Mouse (Mus musculus) ES-E14 (cell line): Measurements from ENCODE around the gene Fndc11. TPM values are rescaled to one million over a fixed set of nuclear protein-coding genes. Genes with fewer than 3 reads are reported as not detected.

Source experiments
- DNase-seq: peaks from one replicate; pipeline ENCODE4 v3.0.0-alpha.2; 2013; ENCODE audit warnings: low read depth, low spot score
- H3K27ac ChIP-seq: 2 replicates; pipeline ENCODE4 v1.5.1; 2012; ENCODE audit warnings: low read depth, mild to moderate bottlenecking, low read length, moderate library complexity, mixed read lengths; ENCODE audit not compliant: poor library complexity, insufficient read depth, severe bottlenecking
- H3K36me3 ChIP-seq: 2 replicates; pipeline ENCODE4 v1.6.1; 2012; ENCODE audit warnings: mild to moderate bottlenecking, low read length, moderate library complexity, mixed read lengths; ENCODE audit not compliant: control insufficient read depth, poor library complexity, insufficient read depth, severe bottlenecking
- H3K4me1 ChIP-seq, 2 experiments: fragments of 150-350 bp in 1 of 2; sonication (generic) in 1 of 2; 2 replicates each; pipeline ENCODE4 v1.6.1; 2012; ENCODE audit warnings: low read length in 2 of 2, mild to moderate bottlenecking in 1 of 2, mixed read lengths in 1 of 2; ENCODE audit not compliant: control insufficient read depth in 2 of 2, insufficient read depth in 2 of 2, poor library complexity in 1 of 2
- H3K4me3 ChIP-seq, 2 experiments: fragments of 150-350 bp in 1 of 2; sonication (generic) in 1 of 2; 2 replicates each; pipeline ENCODE4 v1.5.1; 2012; ENCODE audit warnings: low read length in 2 of 2, low read depth in 1 of 2, mild to moderate bottlenecking in 1 of 2, mixed read lengths in 1 of 2; ENCODE audit not compliant: insufficient read depth in 1 of 2, poor library complexity in 1 of 2, severe bottlenecking in 1 of 2
- H3K9ac ChIP-seq: 2 replicates; pipeline ENCODE4 v1.6.1; 2012; ENCODE audit warnings: low read depth, mild to moderate bottlenecking, low read length, mixed read lengths; ENCODE audit not compliant: poor library complexity, insufficient read depth, severe bottlenecking
- H3K9me3 ChIP-seq: fragments of 150-350 bp; sonication (generic); 2 replicates; pipeline ENCODE4 v1.6.1; 2012; ENCODE audit warnings: low read depth, mild to moderate bottlenecking, low read length; ENCODE audit not compliant: control insufficient read depth, insufficient read depth
- CHD2 ChIP-seq: IDR thresholded peaks from 2 replicates; pipeline ENCODE4 v1.6.1; 2014; ENCODE audit warnings: mild to moderate bottlenecking, low read depth, low read length, inconsistent platforms
- HCFC1 ChIP-seq: IDR thresholded peaks from 2 replicates; pipeline ENCODE4 v1.6.1; 2012; ENCODE audit warnings: low read length, inconsistent platforms, borderline replicate concordance; ENCODE audit not compliant: insufficient read depth
- MAFK ChIP-seq: IDR thresholded peaks from 2 replicates; pipeline ENCODE4 v1.6.1; 2014; ENCODE audit warnings: mild to moderate bottlenecking, low read depth, low read length, inconsistent platforms; ENCODE audit not compliant: insufficient read depth
- ZC3H11A ChIP-seq: IDR thresholded peaks from 2 replicates; pipeline ENCODE4 v1.6.1; 2012; ENCODE audit warnings: low read depth, mild to moderate bottlenecking, inconsistent platforms, low read length, borderline replicate concordance
- ZNF384 ChIP-seq: IDR thresholded peaks from 2 replicates; pipeline ENCODE4 v1.6.1; 2012; ENCODE audit warnings: low read depth, low read length, inconsistent platforms
- in situ Hi-C, 2 experiments: fragments of 600-800 bp; cut with MboI; formaldehyde crosslinking; loops; one replicate each; pipeline ENCODE4 v1.15.1; 2025; ENCODE audit warnings: low sequenced_read_pairs in 2 of 2, inconsistent platforms in 1 of 2; ENCODE audit not compliant: unreplicated experiment in 2 of 2
- total RNA-seq: library from RNA; depleted of rRNA; stranded (reverse); fragments of 300-350 nt; gene quantifications from 2 replicates; pipeline ENCODE4 v1.2.3, GENCODE M21; 2012

The Fndc11 gene
- total RNA-seq, 1 experiment = not detected

DNA sequence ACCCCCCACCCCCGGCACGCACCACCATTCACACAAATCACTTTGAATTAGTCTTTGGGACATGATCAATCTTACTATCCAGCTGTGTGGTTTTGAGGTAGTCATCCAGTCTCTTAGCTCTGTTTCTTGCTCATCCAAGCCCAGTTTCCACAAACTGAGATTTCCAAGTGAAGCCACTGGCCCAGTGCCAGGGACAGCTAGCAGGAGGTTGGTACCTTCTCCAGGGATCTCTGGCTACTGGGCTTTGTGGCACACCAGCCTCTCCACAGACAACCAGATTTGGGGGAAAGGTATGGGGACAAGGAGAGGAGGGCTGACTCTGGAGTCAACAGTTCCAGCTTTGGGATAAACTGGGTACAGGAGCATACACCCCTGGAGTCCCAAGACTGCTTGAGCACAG, 548 bp downstream of the Fndc11 start:
- TF ChIP-seq HCFC1 (no peak), CHD2 (no peak), MAFK (no peak), ZNF384 (no peak), ZC3H11A (no peak)
- no peaks in the 10 kb centered on the region for H3K36me3 ChIP-seq
- no peak overlapping the region for H3K4me3 ChIP-seq
- H3K27ac ChIP-seq = no peak overlapping the region
- in situ Hi-C loops = no loop called here
- H3K9ac ChIP-seq = no peak overlapping the region
- H3K9me3 ChIP-seq = no peaks in the 10 kb centered on the region
- H3K4me1 ChIP-seq = peaks cover 0 to 16% of the 10 kb centered on the region in 2 experiments; a peak in 2 of 4 replicates
- DNase-seq = no peak

GRCm38 (mm10) chr2:181224994-181225393, 5.2 kb downstream of the Fndc11 start:
- Histone ChIP-seq H3K36me3 (no peaks in the 10 kb centered on the region), H3K9ac (no peak overlapping the region), H3K4me1 (peaks cover 0 to 10% of the 10 kb centered on the region in 2 experiments; a peak in 2 of 4 replicates), H3K4me3 (no peak overlapping the region), H3K9me3 (no peaks in the 10 kb centered on the region), H3K27ac (no peak overlapping the region)
- DNase-seq = no peak
- in situ Hi-C loops = no loop called here
- TF ChIP-seq MAFK (no peak), ZC3H11A (no peak), HCFC1 (no peak), ZNF384 (no peak), CHD2 (no peak)

- Histone ChIP-seq H3K9me3 (no peaks in the 10 kb centered on the region), H3K4me3 (no peak overlapping the region), H3K36me3 (no peaks in the 10 kb centered on the region), H3K9ac (no peak overlapping the region), H3K4me1 (no peaks in the 10 kb centered on the region; a peak in 1 of 4 replicates), H3K27ac (no peak overlapping the region)
- DNase-seq = no peak
- TF ChIP-seq MAFK (no peak), HCFC1 (no peak), ZNF384 (no peak), CHD2 (no peak), ZC3H11A (no peak)
- in situ Hi-C loops = no loop called here
Observed at GRCm38 (mm10) chr2:181227122-181227521, 7.3 kb downstream of the Fndc11 start.

- H3K27ac ChIP-seq = no peak overlapping the region
- H3K9me3 ChIP-seq = no peaks in the 10 kb centered on the region
- no peak overlapping the region for H3K9ac ChIP-seq
- TF ChIP-seq HCFC1 (no peak), CHD2 (no peak), MAFK (no peak), ZC3H11A (no peak), ZNF384 (no peak)
- DNase-seq = no peak
- no peak overlapping the region for H3K4me3 ChIP-seq
- in situ Hi-C loops = no loop called here
- peaks cover 0 to 2% of the 10 kb centered on the region in 2 experiments; a peak in 2 of 4 replicates for H3K4me1 ChIP-seq
- H3K36me3 ChIP-seq = no peaks in the 10 kb centered on the region
Observed at GRCm38 (mm10) chr2:181228335-181228734, 8.5 kb downstream of the Fndc11 start.

GRCm38 (mm10) chr2:181231171-181231570, 11.4 kb downstream of the Fndc11 start:
- no peak for DNase-seq
- in situ Hi-C loops = no loop called here
- no peak for TF ChIP-seq HCFC1
- no peak for TF ChIP-seq MAFK
- no peak for TF ChIP-seq ZC3H11A
- TF ChIP-seq CHD2 = no peak
- no peaks in the 10 kb centered on the region for H3K9me3 ChIP-seq
- peaks cover 3 to 5% of the 10 kb centered on the region in 2 experiments; a peak in 3 of 4 replicates for H3K4me1 ChIP-seq
- no peak overlapping the region for H3K4me3 ChIP-seq
- H3K9ac ChIP-seq = no peak overlapping the region
- H3K27ac ChIP-seq = no peak overlapping the region
- H3K36me3 ChIP-seq = no peaks in the 10 kb centered on the region
